Mouse (Mus musculus): ENCODE measurements at regions not wholly inside any gene's neighbourhood (a gene's known extent, or its start where the extent isn't known, plus 50 kb on each side); places are given as distances from the start of the nearest gene placed in this dataset.
A peak's percentile ranks its signal among the peaks of the same experiment; 100 is the strongest.

GRCm38 (mm10) chr3:100773237-100773636 lies 52.0 kb upstream of the Vtcn1 start:
- Histone ChIP-seq H3K9me3 (ENCODE audit: low read length) (no peaks in the 10 kb centered on the region), H3K36me3 (ENCODE audit: insufficient read depth, low read length) (no peaks in the 10 kb centered on the region), H3K4me1 (ENCODE audit: insufficient read depth, low read length) (no peaks in the 10 kb centered on the region), H3K27ac (no peak overlapping the region), H3K4me2 (ENCODE audit: low read depth, low read length) (no peak overlapping the region), H3K9ac (replicated peaks; ENCODE audit: low read length) (no peak overlapping the region), H3K27me3 (ENCODE audit: insufficient read depth, low read length) (no peaks in the 10 kb centered on the region), H3K4me3 (ENCODE audit: low read length) (no peak overlapping the region)
- TF ChIP-seq CTCF (IDR thresholded peaks at IDR 0.05; ENCODE audit: low read depth) = no peak
- ATAC-seq (no peak), DNase-seq (ENCODE audit: low spot score) (no peak)
- 65% methylated on average over 6 of the region's 6 CpGs for WGBS

GRCm38 (mm10) chr3:100771363-100771762 lies 53.9 kb upstream of the Vtcn1 start:
- Histone ChIP-seq H3K27ac (no peak overlapping the region), H3K4me3 (ENCODE audit: low read length) (no peak overlapping the region), H3K9me3 (ENCODE audit: low read length) (no peaks in the 10 kb centered on the region), H3K9ac (replicated peaks; ENCODE audit: low read length) (no peak overlapping the region), H3K27me3 (ENCODE audit: insufficient read depth, low read length) (no peaks in the 10 kb centered on the region), H3K4me1 (ENCODE audit: insufficient read depth, low read length) (no peaks in the 10 kb centered on the region), H3K36me3 (ENCODE audit: insufficient read depth, low read length) (no peaks in the 10 kb centered on the region), H3K4me2 (ENCODE audit: low read depth, low read length) (no peak overlapping the region)
- no peak for ATAC-seq
- WGBS = 84% methylated on average over 4 of the region's 4 CpGs
- DNase-seq (ENCODE audit: low spot score) = no peak
- no peak for TF ChIP-seq CTCF (IDR thresholded peaks at IDR 0.05; ENCODE audit: low read depth)

GRCm38 (mm10) chr3:100770841-100771240 lies 54.4 kb upstream of the Vtcn1 start:
- H3K9me3 ChIP-seq (ENCODE audit: low read length) = no peaks in the 10 kb centered on the region
- no peak overlapping the region for H3K9ac ChIP-seq (replicated peaks; ENCODE audit: low read length)
- no peak for TF ChIP-seq CTCF (IDR thresholded peaks at IDR 0.05; ENCODE audit: low read depth)
- H3K27me3 ChIP-seq (ENCODE audit: insufficient read depth, low read length) = no peaks in the 10 kb centered on the region
- no peak overlapping the region for H3K4me2 ChIP-seq (ENCODE audit: low read depth, low read length)
- no peaks in the 10 kb centered on the region for H3K4me1 ChIP-seq (ENCODE audit: insufficient read depth, low read length)
- H3K36me3 ChIP-seq (ENCODE audit: insufficient read depth, low read length) = no peaks in the 10 kb centered on the region
- no peak for DNase-seq (ENCODE audit: low spot score)
- ATAC-seq = no peak
- H3K4me3 ChIP-seq (ENCODE audit: low read length) = no peak overlapping the region
- H3K27ac ChIP-seq = no peak overlapping the region
- WGBS = 89% methylated on average over 3 of the region's 3 CpGs

GRCm38 (mm10) chr3:100769146-100769545 lies 56.1 kb upstream of the Vtcn1 start:
- ATAC-seq (no peak), DNase-seq (ENCODE audit: low spot score) (no peak)
- Histone ChIP-seq H3K4me2 (ENCODE audit: low read depth, low read length) (no peak overlapping the region), H3K9ac (replicated peaks; ENCODE audit: low read length) (no peak overlapping the region), H3K4me3 (ENCODE audit: low read length) (no peak overlapping the region), H3K4me1 (ENCODE audit: insufficient read depth, low read length) (no peaks in the 10 kb centered on the region), H3K27me3 (ENCODE audit: insufficient read depth, low read length) (no peaks in the 10 kb centered on the region), H3K36me3 (ENCODE audit: insufficient read depth, low read length) (no peaks in the 10 kb centered on the region), H3K27ac (no peak overlapping the region), H3K9me3 (ENCODE audit: low read length) (no peaks in the 10 kb centered on the region)
- 89% methylated on average over 4 of the region's 4 CpGs for WGBS
- no peak for TF ChIP-seq CTCF (IDR thresholded peaks at IDR 0.05; ENCODE audit: low read depth)

GRCm38 (mm10) chr3:100768170-100768624 lies 57.1 kb upstream of the Vtcn1 start:
- no peaks in the 10 kb centered on the region for H3K9me3 ChIP-seq (ENCODE audit: low read length)
- no peaks in the 10 kb centered on the region for H3K36me3 ChIP-seq (ENCODE audit: insufficient read depth, low read length)
- peak; percentile 77 for TF ChIP-seq CTCF (IDR thresholded peaks at IDR 0.05; ENCODE audit: low read depth)
- peak; percentile 78 for ATAC-seq
- 0 out of 2 replicates have a peak overlapping the region, but pooled peaks have one; percentile 2 for H3K9ac ChIP-seq (replicated peaks; ENCODE audit: low read length)
- 32% methylated on average over 13 of the region's 15 CpGs for WGBS
- H3K4me2 ChIP-seq (ENCODE audit: low read depth, low read length) = peak overlapping the region; percentile 32
- H3K27me3 ChIP-seq (ENCODE audit: insufficient read depth, low read length) = no peaks in the 10 kb centered on the region
- no peak overlapping the region for H3K4me3 ChIP-seq (ENCODE audit: low read length)
- peak overlapping the region; percentile 37; the same call in 1 of the 2 replicates for H3K27ac ChIP-seq
- DNase-seq (ENCODE audit: low spot score) = peak; percentile 80
- no peaks in the 10 kb centered on the region for H3K4me1 ChIP-seq (ENCODE audit: insufficient read depth, low read length)

- no peak for ATAC-seq
- Histone ChIP-seq H3K4me3 (ENCODE audit: low read length) (no peak overlapping the region), H3K36me3 (ENCODE audit: insufficient read depth, low read length) (no peaks in the 10 kb centered on the region), H3K4me2 (ENCODE audit: low read depth, low read length) (no peak overlapping the region), H3K9ac (replicated peaks; ENCODE audit: low read length) (no peak overlapping the region), H3K4me1 (ENCODE audit: insufficient read depth, low read length) (no peaks in the 10 kb centered on the region), H3K27me3 (ENCODE audit: insufficient read depth, low read length) (no peaks in the 10 kb centered on the region), H3K27ac (no peak overlapping the region), H3K9me3 (ENCODE audit: low read length) (no peaks in the 10 kb centered on the region)
- no peak for DNase-seq (ENCODE audit: low spot score)
- TF ChIP-seq CTCF (IDR thresholded peaks at IDR 0.05; ENCODE audit: low read depth) = no peak
- 85% methylated on average over 7 of the region's 7 CpGs for WGBS
Measured at GRCm38 (mm10) chr3:100765323-100765722, 59.9 kb upstream of the Vtcn1 start.

GRCm38 (mm10) chr3:100762895-100763294 lies 62.4 kb upstream of the Vtcn1 start:
- H3K36me3 ChIP-seq (ENCODE audit: insufficient read depth, low read length) = no peaks in the 10 kb centered on the region
- ATAC-seq (no peak), DNase-seq (ENCODE audit: low spot score) (no peak)
- H3K4me1 ChIP-seq (ENCODE audit: insufficient read depth, low read length) = no peaks in the 10 kb centered on the region
- H3K4me2 ChIP-seq (ENCODE audit: low read depth, low read length) = no peak overlapping the region
- no peaks in the 10 kb centered on the region for H3K9me3 ChIP-seq (ENCODE audit: low read length)
- H3K4me3 ChIP-seq (ENCODE audit: low read length) = no peak overlapping the region
- no peak for TF ChIP-seq CTCF (IDR thresholded peaks at IDR 0.05; ENCODE audit: low read depth)
- H3K9ac ChIP-seq (replicated peaks; ENCODE audit: low read length) = no peak overlapping the region
- H3K27ac ChIP-seq = no peak overlapping the region
- H3K27me3 ChIP-seq (ENCODE audit: insufficient read depth, low read length) = no peaks in the 10 kb centered on the region
